Mouse (Mus musculus): ENCODE measurements at regions not wholly inside any gene's neighbourhood (a gene's known extent, or its start where the extent isn't known, plus 50 kb on each side); places are given as distances from the start of the nearest gene placed in this dataset.

DNA sequence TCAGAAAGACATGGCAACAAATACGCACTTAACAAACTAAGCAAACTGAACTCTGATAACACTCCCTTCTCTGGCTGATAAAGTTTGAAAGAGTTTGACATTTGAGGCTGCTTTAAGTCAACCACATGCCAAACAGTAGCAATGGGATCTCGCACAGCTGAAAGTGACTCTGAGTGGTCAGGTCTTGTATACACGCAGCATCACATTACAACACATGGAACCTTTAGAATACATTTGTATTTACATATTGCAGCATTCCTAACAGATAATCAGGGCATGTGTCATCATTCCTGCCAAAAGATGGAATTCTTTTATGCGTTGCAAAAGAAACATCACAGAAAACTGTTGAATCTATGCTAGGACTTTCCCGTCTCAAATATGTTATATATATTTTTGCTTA, 251.5 kb downstream of the Hdgfl1 start:
- 69% methylated on average over 5 of the region's 5 CpGs for WGBS (ENCODE audit: insufficient replicate concordance)
- ATAC-seq (ENCODE audit: low read depth), result no peak

DNA sequence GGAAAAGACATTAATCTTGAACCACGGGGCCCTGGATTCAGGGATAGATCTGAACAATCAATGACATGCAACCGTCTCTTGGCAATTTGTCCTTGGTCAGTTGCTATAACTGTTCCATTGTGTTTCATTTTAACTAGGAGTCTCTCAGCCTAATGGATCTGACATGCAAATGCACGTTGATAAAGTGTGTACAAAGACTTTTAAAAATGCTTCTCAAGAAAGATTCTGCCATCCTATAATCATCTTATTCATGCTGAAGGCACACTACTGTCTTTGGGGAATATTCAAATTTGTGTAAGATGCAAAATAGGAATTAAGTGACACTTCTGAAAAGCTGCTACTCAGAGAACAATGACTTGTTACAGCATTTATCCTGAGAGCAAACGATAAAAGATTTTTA, 252.3 kb downstream of the Hdgfl1 start:
- H3K9me3 ChIP-seq (replicated peaks), result no peaks in the 10 kb centered on the region
- H3K9ac ChIP-seq, result no peak overlapping the region
- H3K4me1 ChIP-seq (replicated peaks), result no peaks in the 10 kb centered on the region
- ATAC-seq (ENCODE audit: low read depth), result no peak
- no peaks in the 10 kb centered on the region for H3K27me3 ChIP-seq
- DNase-seq, result no peak
- H3K4me3 ChIP-seq (replicated peaks), result no peak overlapping the region
- WGBS (ENCODE audit: insufficient replicate concordance), result 54% methylated on average over 4 of the region's 4 CpGs
- H3K36me3 ChIP-seq, result no peaks in the 10 kb centered on the region
- H3K27ac ChIP-seq, result no peak overlapping the region
- no peak overlapping the region for H3K4me2 ChIP-seq

More for the DNA sequence above, 251.5 kb downstream of the Hdgfl1 start:
- no peaks in the 10 kb centered on the region for H3K27me3 ChIP-seq
- H3K4me3 ChIP-seq (replicated peaks), result no peak overlapping the region
- H3K36me3 ChIP-seq, result no peaks in the 10 kb centered on the region
- DNase-seq, result no peak
- H3K4me1 ChIP-seq (replicated peaks), result no peaks in the 10 kb centered on the region
- H3K9me3 ChIP-seq (replicated peaks), result no peaks in the 10 kb centered on the region
- no peak overlapping the region for H3K27ac ChIP-seq
- no peak overlapping the region for H3K9ac ChIP-seq
- H3K4me2 ChIP-seq, result no peak overlapping the region

DNA sequence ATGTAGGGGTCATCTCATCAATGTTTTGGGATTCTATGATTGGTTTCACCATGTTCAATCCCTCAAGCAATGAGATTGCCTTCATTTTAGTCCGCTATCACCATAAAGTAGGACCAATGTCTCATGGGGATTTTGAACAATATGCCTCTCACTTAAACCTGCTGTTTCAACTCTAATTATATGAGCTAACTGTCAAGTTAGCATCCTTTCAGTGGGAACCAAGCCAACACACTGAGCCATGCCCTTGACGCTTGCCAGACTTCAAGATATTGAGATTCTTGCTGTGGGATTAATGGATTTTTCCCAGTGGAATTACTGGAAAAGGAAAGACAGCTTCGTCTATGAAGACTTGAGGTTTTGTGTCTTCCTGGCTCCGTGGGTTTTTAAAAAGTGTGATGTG, 259.5 kb downstream of the Hdgfl1 start:
- Histone ChIP-seq H3K4me2 (no peak overlapping the region), H3K9ac (no peak overlapping the region), H3K9me3 (replicated peaks) (no peaks in the 10 kb centered on the region), H3K27me3 (no peaks in the 10 kb centered on the region), H3K4me1 (replicated peaks) (no peaks in the 10 kb centered on the region), H3K27ac (no peak overlapping the region), H3K4me3 (replicated peaks) (no peak overlapping the region), H3K36me3 (no peaks in the 10 kb centered on the region)
- 57% methylated on average over 4 of the region's 4 CpGs for whole genome bisulfite sequencing (ENCODE audit: insufficient replicate concordance)
- no peak for ATAC-seq (ENCODE audit: low read depth)
- DNase-seq, result no peak

DNA sequence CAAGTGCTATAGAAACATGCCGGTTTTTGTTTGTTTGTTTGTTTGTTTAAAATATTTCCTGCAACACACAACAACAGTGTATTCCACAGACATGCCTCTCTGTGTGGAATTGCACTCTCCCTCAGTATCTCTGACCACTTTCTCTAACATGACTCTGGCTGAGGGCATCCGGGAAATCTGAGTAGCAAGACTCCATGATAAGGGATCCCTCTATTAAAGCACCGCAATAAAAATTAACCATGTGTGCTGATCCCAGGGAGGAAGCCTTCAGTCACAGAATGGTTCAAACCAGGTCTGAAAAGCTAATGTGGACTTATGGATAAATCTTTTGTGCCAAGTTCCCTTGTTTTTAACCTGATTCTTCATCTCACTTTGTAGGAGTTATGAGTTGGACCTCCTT, 260.1 kb downstream of the Hdgfl1 start:
- Histone ChIP-seq H3K9ac (no peak overlapping the region), H3K36me3 (no peaks in the 10 kb centered on the region), H3K4me2 (no peak overlapping the region), H3K4me1 (replicated peaks) (no peaks in the 10 kb centered on the region), H3K9me3 (replicated peaks) (no peaks in the 10 kb centered on the region), H3K4me3 (replicated peaks) (no peak overlapping the region), H3K27ac (no peak overlapping the region), H3K27me3 (no peaks in the 10 kb centered on the region)
- ATAC-seq (ENCODE audit: low read depth) (no peak), DNase-seq (no peak)
- 70% methylated on average over 3 of the region's 3 CpGs for WGBS (ENCODE audit: insufficient replicate concordance)

DNA sequence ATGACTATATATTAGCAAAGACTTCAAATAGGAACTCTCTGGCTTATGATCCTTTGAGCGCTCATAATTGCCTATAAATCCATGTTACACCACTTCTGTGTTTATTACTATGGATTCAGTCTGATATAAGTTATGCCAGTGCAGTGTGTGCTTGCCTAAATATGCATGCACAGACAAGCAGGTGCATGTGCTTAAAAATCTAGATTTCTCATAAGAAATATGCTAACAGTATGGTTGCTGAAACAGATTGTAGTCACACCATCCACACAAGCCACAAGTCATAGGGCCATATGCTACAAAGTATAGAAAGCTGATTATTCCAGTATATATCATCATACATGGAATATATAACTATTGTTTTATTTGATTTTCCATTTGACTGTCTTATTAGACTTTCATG, 266.2 kb downstream of the Hdgfl1 start:
- no peaks in the 10 kb centered on the region for H3K27me3 ChIP-seq
- no peaks in the 10 kb centered on the region for H3K4me1 ChIP-seq (replicated peaks)
- no peak for DNase-seq
- H3K4me2 ChIP-seq, result no peak overlapping the region
- H3K36me3 ChIP-seq, result no peaks in the 10 kb centered on the region
- 79% methylated on average over 1 of the region's 1 CpGs for WGBS (ENCODE audit: insufficient replicate concordance)
- no peak overlapping the region for H3K27ac ChIP-seq
- no peaks in the 10 kb centered on the region for H3K9me3 ChIP-seq (replicated peaks)
- no peak for ATAC-seq (ENCODE audit: low read depth)
- no peak overlapping the region for H3K9ac ChIP-seq
- no peak overlapping the region for H3K4me3 ChIP-seq (replicated peaks)

DNA sequence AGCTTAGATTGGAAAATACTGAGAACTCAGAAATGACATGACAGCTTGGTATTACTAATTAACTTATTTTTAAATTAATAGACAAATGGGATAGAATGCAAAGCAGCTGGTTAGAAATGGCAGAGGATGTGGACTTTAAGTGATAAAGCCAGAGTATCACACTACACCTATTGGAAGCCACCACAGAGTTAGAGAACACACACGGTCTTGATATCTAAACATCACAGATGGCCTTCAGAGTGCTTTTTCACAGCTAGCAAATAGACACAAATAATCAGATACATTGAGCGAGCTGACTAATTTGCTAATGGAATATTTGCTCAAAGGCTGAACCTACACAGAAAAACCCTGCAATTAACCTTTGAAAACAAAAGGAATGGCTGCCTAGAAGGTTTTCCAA, 272.9 kb downstream of the Hdgfl1 start:
- Histone ChIP-seq H3K9ac (no peak overlapping the region), H3K4me3 (replicated peaks) (no peak overlapping the region), H3K4me2 (no peak overlapping the region), H3K27ac (no peak overlapping the region), H3K27me3 (no peaks in the 10 kb centered on the region), H3K36me3 (no peaks in the 10 kb centered on the region), H3K9me3 (replicated peaks) (no peaks in the 10 kb centered on the region), H3K4me1 (replicated peaks) (no peaks in the 10 kb centered on the region)
- 41% methylated on average over 2 of the region's 2 CpGs for WGBS (ENCODE audit: insufficient replicate concordance)
- DNase-seq, result no peak
- ATAC-seq (ENCODE audit: low read depth), result no peak

DNA sequence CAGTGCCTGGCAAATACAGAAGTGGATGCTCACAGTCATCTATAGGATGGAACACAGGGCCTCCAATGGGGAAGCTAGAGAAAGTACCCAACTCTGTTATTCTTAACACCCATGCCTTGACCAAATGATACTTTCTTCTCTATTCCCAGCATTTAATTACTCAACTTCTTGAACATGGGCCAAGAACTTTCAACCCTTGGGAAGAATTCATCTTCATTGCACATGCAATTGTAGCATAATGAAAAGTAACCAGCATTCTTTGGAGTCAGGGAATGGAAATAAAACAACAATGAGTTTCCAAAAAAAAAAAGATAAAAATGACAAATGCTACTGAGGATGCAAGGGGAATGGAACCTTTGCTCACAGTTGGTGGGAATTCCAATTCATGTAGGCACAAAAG, 274.1 kb downstream of the Hdgfl1 start:
- Histone ChIP-seq H3K9me3 (replicated peaks) (no peaks in the 10 kb centered on the region), H3K4me2 (no peak overlapping the region), H3K4me1 (replicated peaks) (no peaks in the 10 kb centered on the region), H3K27me3 (no peaks in the 10 kb centered on the region), H3K36me3 (no peaks in the 10 kb centered on the region), H3K9ac (no peak overlapping the region), H3K27ac (no peak overlapping the region), H3K4me3 (replicated peaks) (no peak overlapping the region)
- ATAC-seq (ENCODE audit: low read depth) (no peak), DNase-seq (no peak)

DNA sequence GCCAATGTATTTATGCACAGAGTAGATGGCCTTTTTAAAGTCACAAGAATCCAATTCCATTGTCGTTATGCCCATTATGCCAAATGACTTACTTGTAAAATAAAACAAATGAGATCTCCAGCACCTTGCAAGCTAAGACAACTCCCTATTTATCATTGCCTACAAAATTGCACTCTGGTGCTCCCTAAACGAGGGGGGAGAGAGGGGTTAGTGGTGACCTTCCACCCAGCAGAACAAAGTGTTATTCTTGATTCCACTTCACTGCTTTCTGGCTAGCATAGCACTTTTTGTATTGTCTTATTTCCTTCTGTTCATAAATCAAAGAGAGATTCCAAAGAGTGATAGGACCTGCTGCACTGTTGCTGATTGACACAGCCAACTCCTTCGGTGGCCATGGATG, 300.6 kb downstream of the Hdgfl1 start:
- H3K4me2 ChIP-seq, result no peak overlapping the region
- 47% methylated on average over 3 of the region's 3 CpGs for WGBS (ENCODE audit: insufficient replicate concordance)
- H3K27ac ChIP-seq, result no peak overlapping the region
- H3K9ac ChIP-seq, result no peak overlapping the region
- no peaks in the 10 kb centered on the region for H3K36me3 ChIP-seq
- no peak for DNase-seq
- no peak for ATAC-seq (ENCODE audit: low read depth)
- no peaks in the 10 kb centered on the region for H3K4me1 ChIP-seq (replicated peaks)
- H3K9me3 ChIP-seq (replicated peaks), result no peaks in the 10 kb centered on the region
- no peaks in the 10 kb centered on the region for H3K27me3 ChIP-seq
- H3K4me3 ChIP-seq (replicated peaks), result no peak overlapping the region

DNA sequence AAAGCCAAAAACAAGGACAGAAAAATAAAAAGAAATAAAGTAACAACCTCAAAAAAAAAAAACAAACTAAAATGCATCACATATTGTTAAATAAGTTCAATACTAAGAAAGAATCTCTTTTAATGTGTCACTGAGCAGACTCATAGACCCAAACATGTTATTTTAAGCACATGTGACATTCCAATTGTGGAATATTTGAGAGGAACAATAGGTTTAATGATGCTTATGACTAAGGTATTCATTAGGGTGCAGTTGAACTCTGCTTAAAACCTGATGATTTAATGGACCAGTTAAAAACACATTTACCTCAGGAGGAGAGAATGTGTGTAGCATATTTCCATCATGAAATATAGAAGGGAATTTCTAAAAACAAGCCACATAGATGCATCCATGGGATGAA, 302.4 kb downstream of the Hdgfl1 start:
- Histone ChIP-seq H3K4me3 (replicated peaks) (no peak overlapping the region), H3K9me3 (replicated peaks) (no peaks in the 10 kb centered on the region), H3K27me3 (no peaks in the 10 kb centered on the region), H3K27ac (no peak overlapping the region), H3K36me3 (no peaks in the 10 kb centered on the region), H3K4me1 (replicated peaks) (no peaks in the 10 kb centered on the region), H3K9ac (no peak overlapping the region), H3K4me2 (no peak overlapping the region)
- DNase-seq (no peak), ATAC-seq (ENCODE audit: low read depth) (no peak)

DNA sequence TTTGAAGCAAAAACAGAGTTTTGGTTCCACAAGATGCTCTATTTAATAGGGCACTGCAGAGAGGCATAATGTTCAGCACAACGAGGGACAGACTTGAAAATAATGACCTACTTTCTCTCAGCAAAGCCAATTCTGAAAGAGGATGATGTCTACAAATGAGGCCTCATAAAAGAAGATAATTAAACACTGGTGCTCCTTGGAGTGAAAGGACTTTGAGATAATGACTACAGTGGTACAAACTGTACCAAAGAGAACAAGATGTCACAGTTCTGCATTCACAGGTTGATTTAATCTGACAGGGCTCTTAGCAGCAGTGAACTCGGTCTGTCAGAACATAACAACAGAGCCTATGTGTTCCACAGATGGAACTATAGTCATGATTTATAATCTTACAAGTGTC, 305.4 kb downstream of the Hdgfl1 start:
- 39% methylated on average over 2 of the region's 2 CpGs for WGBS (ENCODE audit: insufficient replicate concordance)
- Histone ChIP-seq H3K27me3 (no peaks in the 10 kb centered on the region), H3K36me3 (no peaks in the 10 kb centered on the region), H3K4me3 (replicated peaks) (no peak overlapping the region), H3K4me2 (no peak overlapping the region), H3K27ac (no peak overlapping the region), H3K9ac (no peak overlapping the region), H3K4me1 (replicated peaks) (no peaks in the 10 kb centered on the region), H3K9me3 (replicated peaks) (no peaks in the 10 kb centered on the region)
- DNase-seq (no peak), ATAC-seq (ENCODE audit: low read depth) (no peak)

DNA sequence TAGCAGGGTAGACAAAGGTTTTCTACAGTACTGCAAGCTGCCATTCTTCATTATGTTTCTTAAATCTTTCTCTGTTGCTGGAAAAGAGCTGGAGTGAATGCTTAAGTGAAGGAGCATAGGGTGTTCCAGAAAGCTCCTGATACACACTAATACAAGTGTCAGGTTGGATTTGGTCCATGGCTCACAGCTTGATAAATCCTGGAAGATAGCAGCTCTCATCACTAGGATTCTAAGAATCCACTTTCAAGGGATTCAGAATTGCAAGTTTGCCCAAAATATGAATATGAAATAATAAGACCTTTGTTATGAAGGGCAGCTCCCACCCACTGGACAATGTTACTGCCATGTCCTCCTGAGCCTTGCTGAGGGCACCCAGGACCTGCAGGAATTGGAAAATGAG, 305.9 kb downstream of the Hdgfl1 start:
- no peak for ATAC-seq (ENCODE audit: low read depth)

DNA sequence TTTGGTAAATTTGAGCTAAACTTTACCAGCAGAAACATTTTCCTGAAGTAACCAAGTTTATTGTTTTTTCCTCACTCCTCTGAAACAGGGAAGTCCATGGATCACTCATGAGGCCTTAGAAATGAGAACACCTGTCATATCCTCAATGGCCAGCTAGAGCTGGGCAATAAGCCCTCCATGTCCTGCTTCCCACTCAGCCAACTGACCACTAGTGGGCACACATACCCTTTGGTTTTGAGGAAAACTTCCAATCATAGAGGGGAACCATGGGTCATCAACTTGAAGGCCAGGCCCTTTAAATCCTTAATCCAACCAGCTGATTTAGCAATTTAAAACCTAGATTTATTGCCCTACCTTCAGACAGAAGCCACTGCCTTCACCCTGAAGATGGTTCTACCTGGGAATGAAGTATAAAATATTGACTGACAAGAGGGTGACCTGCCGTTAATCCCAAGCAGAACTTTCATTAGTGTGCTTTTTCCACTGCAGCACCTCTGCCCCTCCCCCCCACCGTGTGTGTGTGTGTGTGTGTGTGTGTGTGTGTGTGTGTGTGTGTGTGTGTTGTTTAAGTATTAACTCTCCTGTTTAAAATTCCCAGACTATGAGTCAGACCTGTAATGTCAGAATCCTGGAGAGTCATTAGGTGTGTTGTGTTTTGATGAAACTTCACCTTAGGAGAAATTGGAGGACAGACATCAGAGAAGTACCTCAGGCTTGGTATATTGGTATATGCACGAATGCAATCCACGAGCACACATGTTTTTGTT, 312.3 kb downstream of the Hdgfl1 start:
- Histone ChIP-seq H3K4me2 (no peak overlapping the region), H3K27ac (no peak overlapping the region), H3K9me3 (replicated peaks) (no peaks in the 10 kb centered on the region), H3K9ac (no peak overlapping the region), H3K36me3 (no peaks in the 10 kb centered on the region), H3K27me3 (no peaks in the 10 kb centered on the region), H3K4me1 (replicated peaks) (no peaks in the 10 kb centered on the region), H3K4me3 (replicated peaks) (no peak overlapping the region)
- WGBS (ENCODE audit: insufficient replicate concordance), result 41% methylated on average over 4 of the region's 4 CpGs
- DNase-seq (no peak), ATAC-seq (ENCODE audit: low read depth) (no peak)

More for the DNA sequence above, 305.9 kb downstream of the Hdgfl1 start:
- Histone ChIP-seq H3K4me3 (replicated peaks) (no peak overlapping the region), H3K4me1 (replicated peaks) (no peaks in the 10 kb centered on the region), H3K36me3 (no peaks in the 10 kb centered on the region), H3K27ac (no peak overlapping the region), H3K27me3 (no peaks in the 10 kb centered on the region), H3K9ac (no peak overlapping the region), H3K4me2 (no peak overlapping the region), H3K9me3 (replicated peaks) (no peaks in the 10 kb centered on the region)
- DNase-seq, result no peak
